In genomic region chr9:25485006-25485405, GRCm38 (mm10) we compare ENCODE assay signal across 11 mouse cellular contexts. TPM values are rescaled to one million over a fixed set of nuclear protein-coding genes. Genes with fewer than 3 reads are reported as not detected.
DNase-seq lines count a peak whose midpoint lies in the region; ATAC-seq and TF ChIP-seq lines count a peak whose summit lies in the region.
"Had no signal": no experiment of that assay in that cellular context is flagged by ENCODE, and none has a peak within 500 bp of the region (broad histone marks: within the 10 kb centered on the region; RNA-seq: fewer than 3 reads in every experiment).

No protein-coding gene starts in this region.

- WGBS in heart, adult 2 months, result 38% methylated on average over 2 of the region's 2 CpGs
- WGBS in limb, embryonic 15.5 days, result 68% methylated on average over 2 of the region's 2 CpGs
- 73% methylated on average over 2 of the region's 2 CpGs for WGBS in stomach, embryonic 16.5 days

- peaks cover 29% of the 10 kb centered on the region for H3K4me1 ChIP-seq in heart, adult 2 months (ENCODE audit: control insufficient read depth, insufficient read depth, low read length)
- H3K4me1 ChIP-seq in megakaryocyte, embryonic 14.5 days, result peaks cover 20% of the 10 kb centered on the region
- peaks cover 65% of the 10 kb centered on the region for H3K4me1 ChIP-seq in limb, embryonic 15.5 days
- H3K4me1 ChIP-seq in stomach, embryonic 16.5 days (ENCODE audit: control insufficient read depth, insufficient read depth, low read length), result peaks cover 51% of the 10 kb centered on the region

- no peak for DNase-seq in heart, adult 2 months
- no peak for DNase-seq in heart, adult 18-20 months
- DNase-seq in adrenal gland, adult 18-20 months (ENCODE audit: low spot score in 2 of 2), result no peak
- DNase-seq: right cerebral cortex, adult 18-20 months; thymus, adult 18-20 months had no signal

- peak overlapping the region; percentile 81; the same call in 1 of the 2 replicates for H3K4me2 ChIP-seq in limb, embryonic 15.5 days
- peak overlapping the region; percentile 85 for H3K4me2 ChIP-seq in stomach, embryonic 16.5 days (ENCODE audit: low read depth, low read length)

- H3K79me2 ChIP-seq in heart, adult 2 months (replicated peaks; ENCODE audit: control insufficient read depth, insufficient read depth, low read length), result 0 out of 2 replicates have a peak, but pooled peaks cover 2% of the 10 kb centered on the region

- ATAC-seq in megakaryocyte, adult 5-6 weeks (ENCODE audit: poor library complexity, severe bottlenecking), result no peak
- no peak for ATAC-seq in limb, embryonic 15.5 days (ENCODE audit: insufficient number of reproducible peaks, low FRiP score, low TSS enrichment, low read depth)
- ATAC-seq in stomach, embryonic 16.5 days (ENCODE audit: insufficient read depth, low FRiP score), result no peak
- no peak for ATAC-seq in inflammation-experienced regulatory T-cells, adult 6 months

- H3K27me3 ChIP-seq in heart, adult 2 months (ENCODE audit: control insufficient read depth, insufficient read depth, low read length), result no peaks in the 10 kb centered on the region
- peaks cover 39% of the 10 kb centered on the region for H3K27me3 ChIP-seq in megakaryocyte, embryonic 14.5 days (replicated peaks)
- H3K27me3 ChIP-seq in limb, embryonic 15.5 days, result no peaks in the 10 kb centered on the region
- no peaks in the 10 kb centered on the region for H3K27me3 ChIP-seq in stomach, embryonic 16.5 days (ENCODE audit: control insufficient read depth, insufficient read depth, low read length)
- H3K27me3 ChIP-seq: CH12.LX had no signal

- H3K9me3 ChIP-seq in megakaryocyte, embryonic 14.5 days, result no peaks in the 10 kb centered on the region
- no peaks in the 10 kb centered on the region for H3K9me3 ChIP-seq in limb, embryonic 15.5 days
- H3K9me3 ChIP-seq in stomach, embryonic 16.5 days (replicated peaks; ENCODE audit: control insufficient read depth, low read length), result no peaks in the 10 kb centered on the region

- H3K36me3 ChIP-seq in heart, adult 2 months (ENCODE audit: control insufficient read depth, insufficient read depth, low read length), result peaks cover 15% of the 10 kb centered on the region
- no peaks in the 10 kb centered on the region for H3K36me3 ChIP-seq in megakaryocyte, embryonic 14.5 days (replicated peaks; ENCODE audit: low read length)
- no peaks in the 10 kb centered on the region for H3K36me3 ChIP-seq in limb, embryonic 15.5 days
- no peaks in the 10 kb centered on the region for H3K36me3 ChIP-seq in stomach, embryonic 16.5 days (ENCODE audit: control insufficient read depth, insufficient read depth, low read length)

- peak overlapping the region; percentile 95 for H3K4me3 ChIP-seq in heart, adult 2 months
- peak overlapping the region; percentile 80 for H3K4me3 ChIP-seq in megakaryocyte, embryonic 14.5 days (replicated peaks)
- H3K4me3 ChIP-seq in limb, embryonic 15.5 days, result no peak overlapping the region
- no peak overlapping the region; the same call in 1 of the 2 replicates for H3K4me3 ChIP-seq in stomach, embryonic 16.5 days (replicated peaks; ENCODE audit: low read length)

- TF ChIP-seq POLR2A in heart, adult 2 months (IDR thresholded peaks at IDR 0.05; ENCODE audit: insufficient read depth, low read depth, low read length), result no peak

- TF ChIP-seq CTCF in heart, adult 2 months (IDR thresholded peaks at IDR 0.05), result no peak

- no peak for TF ChIP-seq EP300 in heart, adult 2 months (IDR thresholded peaks at IDR 0.05; ENCODE audit: insufficient read depth, low read depth, low read length)

- peak overlapping the region; percentile 56 for H3K9ac ChIP-seq in heart, adult 2 months (ENCODE audit: low read depth, low read length)
- no peak overlapping the region for H3K9ac ChIP-seq in limb, embryonic 15.5 days
- H3K9ac ChIP-seq in stomach, embryonic 16.5 days (ENCODE audit: low read length), result no peak overlapping the region

- peak overlapping the region; percentile 91 for H3K27ac ChIP-seq in heart, adult 2 months
- H3K27ac ChIP-seq in limb, embryonic 15.5 days, result no peak overlapping the region
- H3K27ac ChIP-seq in stomach, embryonic 16.5 days (ENCODE audit: low read length), result no peak overlapping the region

- intact Hi-C loops in heart, adult 2 months (cut with DNase I), result loop anchor here (5.0 kb wide), 1 partner anchor 72 kb away; no protein-coding TSS in a partner anchor

RNA-seq across cellular contexts. Expression of gene Eepd1, which starts 3.7 kb away (rescaled TPM):
- total RNA-seq in heart, adult 2 months (2021), result 10 to 100 TPM; 18.9 to 23.3 TPM
- polyA plus RNA-seq in heart, adult 2 months (2012; rRNA removed), result 16.7 and 21.3 TPM in 2 replicates
- total RNA-seq in heart, adult 18-20 months (2021), result 10 to 100 TPM; 21.5 to 25.5 TPM
- 2.1 and 3.3 TPM in 2 replicates for polyA plus RNA-seq in megakaryocyte, embryonic 14.5 days (2012; ENCODE audit: insufficient read depth, low replicate concordance)
- 7.0 and 7.4 TPM in 2 replicates for total RNA-seq in megakaryocyte, adult 5-6 weeks (2015)
- 16.9 and 20.5 TPM in 2 replicates for total RNA-seq in megakaryocyte, adult 5-6 weeks (2017)
- polyA plus RNA-seq in limb, embryonic 15.5 days (2015; fragmentation: Nextera tagmentation; extraction: Ambion mirVana), result 14.4 and 17.0 TPM in 2 replicates
- 14.9 and 16.0 TPM in 2 replicates for polyA plus RNA-seq in stomach, embryonic 16.5 days (2015; fragmentation: Nextera tagmentation; extraction: Ambion mirVana)
- polyA plus RNA-seq in inflammation-experienced regulatory T-cells, adult 6 months (2017; shearing (Covaris generic)), result under 1 TPM in 2 of 3 experiments, not detected in 1; 0.60 to 0.82 TPM
- 10 to 100 TPM; 20.3 to 60.0 TPM for total RNA-seq in adrenal gland, adult 18-20 months (2021)

Comparison
In these comparisons a context has a peak if more than half of its experiments do, and no peak if none do; other contexts are left out.
1. H3K4me3 ChIP-seq: peak in heart, adult 2 months (single experiment) and megakaryocyte, embryonic 14.5 days (single experiment); none in limb, embryonic 15.5 days (single experiment) and stomach, embryonic 16.5 days (single experiment).